Mouse (Mus musculus) thymus, adult 2 months (tissue): ENCODE results near the gene Stau1.

Source experiments
- CTCF ChIP-seq: fragments of 200-500 bp; IDR thresholded peaks from 2 replicates; pipeline ENCODE4 v1.5.1; 2012; ENCODE audit warnings: mild to moderate bottlenecking, control low read depth, low read length, moderate library complexity, borderline replicate concordance; ENCODE audit not compliant: control insufficient read depth, poor library complexity, insufficient read depth; ENCODE audit errors: extremely low read depth
- POLR2A ChIP-seq: fragments of 200-500 bp; IDR thresholded peaks from 2 replicates; pipeline ENCODE4 v1.6.1; 2012; ENCODE audit warnings: mild to moderate bottlenecking, low read length, control low read depth, moderate library complexity; ENCODE audit not compliant: control insufficient read depth, poor library complexity, insufficient read depth; ENCODE audit errors: extremely low read depth

DNA sequence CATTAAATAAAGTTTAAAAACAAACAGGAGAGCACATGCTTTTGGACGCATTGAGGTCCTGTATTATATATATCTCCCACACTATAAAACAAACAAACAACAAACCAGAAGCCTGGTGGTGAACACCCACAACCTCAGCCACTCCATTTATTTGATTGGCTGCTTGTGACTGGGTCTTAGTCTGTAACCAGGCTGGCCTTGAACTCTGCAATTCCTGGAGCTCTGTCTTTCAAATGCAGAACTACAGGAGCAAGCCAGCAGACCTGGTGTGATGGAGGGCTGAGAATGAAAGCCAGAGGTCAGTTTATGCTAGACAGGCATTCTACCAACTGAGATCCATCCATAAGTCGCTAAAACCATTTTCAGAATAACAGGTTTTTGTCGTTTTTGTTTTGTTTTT, 96.4 kb downstream of the Stau1 start:
- TF ChIP-seq CTCF (no peak), POLR2A (no peak)
